Mouse (Mus musculus) megakaryocyte, embryonic 14.5 days (primary cell): ENCODE data around the gene Nrxn2.

Source experiments
- FLI1 ChIP-seq: IDR thresholded peaks from 2 replicates; pipeline ENCODE4 v1.6.1; 2012; ENCODE audit warnings: low read length, inconsistent platforms, mixed read lengths
- GATA1 ChIP-seq: IDR thresholded peaks from 3 replicates; pipeline ENCODE4 v1.6.1; 2012; ENCODE audit warnings: mixed read lengths, low read length, inconsistent platforms, borderline replicate concordance

- TF ChIP-seq GATA1: no peak
- TF ChIP-seq FLI1: no peak
Measured at GRCm38 (mm10) chr19:6381238-6381637, 37.3 kb upstream of the Nrxn2 start.
